Mouse (Mus musculus) left cerebral cortex, postnatal 25 days (tissue): ENCODE measurements around the gene Myo1c. TPM values are rescaled to one million over a fixed set of nuclear protein-coding genes. Genes with fewer than 3 reads are reported as not detected.

Experiments used
- DNase-seq, 2 experiments: peaks; one replicate each; pipeline ENCODE4 v3.0.0; 2022; ENCODE audit warnings: low spot score in 2 of 2, mixed read lengths in 1 of 2
- intact Hi-C: fragments of 180-260 bp; cut with DNase I; formaldehyde crosslinking; loops from one replicate; pipeline ENCODE4 v1.15.1; 2025
- total RNA-seq, 2 experiments: library from RNA; stranded (reverse); gene quantifications; 2 replicates each; pipeline ENCODE4 v1.2.3; 2021

Gene Myo1c
- total RNA-seq, 2 experiments from 2014 or later: 17.4 to 19.0 TPM

DNA sequence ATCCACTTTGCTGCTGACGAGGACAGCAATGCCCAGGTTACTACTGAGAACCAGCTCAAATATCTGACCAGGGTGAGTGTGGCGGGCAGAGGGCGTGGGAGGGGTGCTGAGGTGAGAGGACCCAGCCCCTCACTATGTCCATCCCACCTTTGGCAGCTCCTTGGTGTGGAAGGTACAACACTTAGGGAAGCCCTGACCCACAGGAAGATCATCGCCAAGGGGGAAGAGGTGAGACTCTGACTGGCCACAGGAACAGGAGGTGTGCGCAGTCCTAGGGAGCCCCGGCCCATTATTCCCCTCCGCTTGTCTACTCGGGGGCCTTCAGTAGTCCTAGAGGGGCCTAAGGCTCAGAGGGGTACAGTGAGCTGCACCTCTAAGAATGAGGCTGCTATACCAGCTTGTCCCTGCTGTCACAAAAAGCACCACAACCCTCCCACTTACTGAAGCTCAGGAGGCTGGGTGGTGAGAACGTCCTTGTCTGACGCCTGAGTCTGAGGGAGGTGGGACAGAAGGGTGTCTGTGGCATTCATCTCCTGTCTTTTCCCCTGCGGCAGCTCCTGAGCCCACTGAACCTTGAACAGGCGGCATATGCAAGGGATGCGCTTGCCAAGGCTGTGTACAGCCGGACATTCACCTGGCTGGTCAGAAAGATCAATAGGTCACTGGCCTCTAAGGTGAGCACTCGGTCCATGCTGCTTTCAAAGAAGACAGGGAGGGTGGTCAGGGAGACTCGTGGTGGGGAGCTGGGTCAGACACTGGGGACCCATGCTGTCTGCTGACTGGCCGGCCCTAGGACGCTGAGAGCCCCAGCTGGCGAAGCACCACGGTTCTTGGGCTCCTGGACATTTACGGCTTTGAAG is 10.9 kb downstream of the Myo1c start:
- intact Hi-C loops: no loop called here
- DNase-seq: peak in 1 of 2 experiments; percentile 56

DNA sequence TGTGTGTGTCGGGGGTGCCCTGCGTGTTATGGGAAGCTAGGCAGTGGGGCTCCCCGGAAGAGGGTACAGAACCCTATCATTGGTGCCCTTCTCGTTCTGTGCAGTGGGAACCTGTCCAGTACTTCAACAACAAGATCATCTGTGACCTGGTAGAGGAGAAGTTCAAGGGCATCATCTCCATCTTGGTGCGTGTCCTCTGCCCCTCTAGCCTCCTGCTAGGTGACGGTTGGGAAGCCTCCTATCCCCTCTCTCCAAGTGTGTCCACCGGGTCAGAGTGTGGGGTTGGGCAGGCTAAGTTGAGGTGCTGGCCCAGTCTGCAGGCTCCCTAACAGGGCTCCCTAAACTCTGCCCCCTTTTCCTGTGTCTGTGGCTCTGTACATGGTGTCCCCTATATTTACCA is 11.8 kb downstream of the Myo1c start:
- intact Hi-C loops: no loop called here
- DNase-seq: no peak

DNA sequence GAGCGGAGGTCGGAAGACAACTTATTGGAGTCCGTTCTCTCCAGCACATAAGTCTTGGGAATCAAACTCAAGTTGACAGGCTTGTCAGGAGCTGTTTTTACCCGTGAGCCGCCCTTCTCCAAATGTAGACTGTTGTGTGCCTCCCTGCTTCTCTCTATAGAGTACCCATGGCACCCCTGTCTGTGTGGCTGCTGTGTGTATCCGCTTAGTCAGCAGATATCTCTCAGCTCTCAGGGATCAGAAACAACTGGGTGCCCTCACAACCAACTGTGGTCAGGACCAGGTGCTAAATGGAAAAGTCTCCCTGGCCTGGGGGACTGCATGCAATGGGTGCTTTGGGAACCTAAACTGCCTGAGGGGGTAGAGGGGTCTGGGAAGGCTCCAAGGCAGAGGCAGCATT is 16.0 kb downstream of the Myo1c start:
- intact Hi-C loops: no loop called here
- no peak for DNase-seq

- no peak for DNase-seq
- intact Hi-C loops: no loop called here
Observed at GRCm38 (mm10) chr11:75668621-75669020, 18.3 kb downstream of the Myo1c start.

DNA sequence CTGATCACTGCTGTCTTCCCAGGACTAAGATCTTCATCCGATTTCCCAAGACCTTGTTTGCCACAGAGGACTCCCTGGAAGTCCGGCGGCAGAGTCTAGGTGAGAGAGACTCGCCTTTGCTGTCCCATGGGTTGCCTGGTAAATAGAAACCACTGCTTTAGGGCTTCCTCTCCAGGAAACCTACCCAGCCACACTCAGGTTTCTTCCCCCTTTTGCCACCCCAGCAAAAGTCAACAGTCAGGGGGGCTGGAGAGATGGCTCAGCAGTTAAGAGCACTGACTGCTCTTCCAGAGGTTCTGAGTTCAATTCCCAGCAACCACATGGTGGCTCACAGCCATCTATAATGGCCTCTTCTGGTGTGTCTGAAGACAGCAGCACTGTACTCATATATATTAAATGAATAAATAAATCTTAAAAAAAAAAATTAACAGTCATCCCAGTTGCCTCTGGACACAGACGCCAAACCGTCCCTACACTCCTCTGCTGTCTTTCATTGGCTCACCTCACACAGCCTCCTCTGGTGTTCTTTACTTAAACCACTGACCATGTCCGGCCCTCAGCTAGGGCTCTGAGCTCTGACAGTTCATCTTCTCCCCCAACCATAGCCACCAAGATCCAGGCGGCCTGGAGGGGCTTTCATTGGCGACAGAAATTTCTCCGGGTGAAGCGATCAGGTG is 19.0 kb downstream of the Myo1c start:
- DNase-seq: no peak
- intact Hi-C loops: no loop called here

DNA sequence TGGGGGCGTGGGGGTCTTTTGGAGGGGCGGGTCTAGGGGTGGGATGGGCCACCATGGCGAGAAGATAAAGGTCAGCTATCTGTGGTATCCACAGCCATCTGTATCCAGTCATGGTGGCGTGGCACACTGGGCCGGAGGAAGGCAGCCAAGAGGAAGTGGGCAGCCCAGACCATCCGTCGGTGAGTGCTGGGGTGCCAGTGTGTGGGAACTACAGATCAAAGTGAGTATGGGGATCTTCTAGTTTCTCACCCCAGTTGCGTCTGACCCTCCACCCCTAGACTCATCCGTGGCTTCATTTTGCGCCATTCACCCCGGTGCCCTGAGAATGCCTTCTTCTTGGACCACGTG is 19.5 kb downstream of the Myo1c start:
- intact Hi-C loops: no loop called here
- no peak for DNase-seq

DNA sequence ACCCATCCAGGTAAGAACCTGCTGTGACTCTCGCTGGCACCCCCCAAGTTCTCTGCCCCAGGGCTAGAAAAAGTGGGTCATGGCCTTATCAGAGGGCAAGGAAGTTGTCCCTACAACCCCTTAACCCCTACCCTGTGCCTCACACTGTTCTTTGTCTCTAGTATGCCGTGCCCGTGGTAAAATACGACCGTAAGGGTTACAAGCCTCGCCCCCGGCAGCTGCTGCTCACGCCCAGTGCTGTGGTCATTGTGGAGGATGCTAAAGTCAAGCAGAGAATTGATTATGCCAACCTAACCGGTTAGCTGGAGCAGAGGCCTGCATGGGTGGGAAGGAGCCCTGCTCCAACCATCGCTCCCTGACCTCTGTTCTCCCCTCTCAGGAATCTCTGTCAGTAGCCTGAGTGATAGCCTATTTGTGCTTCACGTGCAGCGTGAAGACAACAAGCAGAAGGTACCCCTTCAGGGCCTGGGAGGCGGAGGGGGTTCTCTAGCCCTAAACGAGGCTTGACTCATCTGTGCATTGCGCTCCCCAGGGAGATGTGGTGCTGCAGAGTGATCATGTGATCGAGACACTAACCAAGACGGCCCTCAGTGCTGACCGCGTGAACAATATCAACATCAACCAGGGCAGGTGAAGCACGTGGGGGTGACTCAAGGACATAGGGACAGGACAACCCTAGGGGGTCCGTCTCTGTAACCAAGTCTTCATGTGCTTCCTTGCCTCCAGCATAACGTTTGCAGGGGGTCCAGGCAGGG is 21.3 kb downstream of the Myo1c start:
- intact Hi-C loops: no loop called here
- no peak for DNase-seq

- intact Hi-C loops: no loop called here
- DNase-seq: no peak
Observed at GRCm38 (mm10) chr11:75673411-75673810, 23.1 kb downstream of the Myo1c start.

DNA sequence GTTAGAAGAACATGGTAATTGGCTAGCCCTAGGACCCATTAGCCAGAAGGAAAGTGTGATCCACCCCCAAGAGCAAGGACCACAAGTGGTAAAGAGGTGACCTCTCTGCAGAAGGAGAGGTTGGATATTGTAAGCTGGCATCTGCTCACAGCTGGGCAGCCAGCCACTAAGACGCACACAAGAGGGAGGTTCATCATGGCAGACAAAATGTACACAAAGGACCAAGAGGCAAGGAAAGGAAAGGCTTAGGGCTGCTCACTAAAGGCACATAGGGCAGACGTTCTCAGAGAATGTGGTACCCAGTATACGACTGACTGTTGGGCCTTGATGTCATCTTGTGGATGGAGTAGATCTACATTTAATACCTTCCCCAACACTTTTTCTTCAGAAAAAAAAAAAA is 24.6 kb downstream of the Myo1c start:
- no peak for DNase-seq
- intact Hi-C loops: no loop called here

DNA sequence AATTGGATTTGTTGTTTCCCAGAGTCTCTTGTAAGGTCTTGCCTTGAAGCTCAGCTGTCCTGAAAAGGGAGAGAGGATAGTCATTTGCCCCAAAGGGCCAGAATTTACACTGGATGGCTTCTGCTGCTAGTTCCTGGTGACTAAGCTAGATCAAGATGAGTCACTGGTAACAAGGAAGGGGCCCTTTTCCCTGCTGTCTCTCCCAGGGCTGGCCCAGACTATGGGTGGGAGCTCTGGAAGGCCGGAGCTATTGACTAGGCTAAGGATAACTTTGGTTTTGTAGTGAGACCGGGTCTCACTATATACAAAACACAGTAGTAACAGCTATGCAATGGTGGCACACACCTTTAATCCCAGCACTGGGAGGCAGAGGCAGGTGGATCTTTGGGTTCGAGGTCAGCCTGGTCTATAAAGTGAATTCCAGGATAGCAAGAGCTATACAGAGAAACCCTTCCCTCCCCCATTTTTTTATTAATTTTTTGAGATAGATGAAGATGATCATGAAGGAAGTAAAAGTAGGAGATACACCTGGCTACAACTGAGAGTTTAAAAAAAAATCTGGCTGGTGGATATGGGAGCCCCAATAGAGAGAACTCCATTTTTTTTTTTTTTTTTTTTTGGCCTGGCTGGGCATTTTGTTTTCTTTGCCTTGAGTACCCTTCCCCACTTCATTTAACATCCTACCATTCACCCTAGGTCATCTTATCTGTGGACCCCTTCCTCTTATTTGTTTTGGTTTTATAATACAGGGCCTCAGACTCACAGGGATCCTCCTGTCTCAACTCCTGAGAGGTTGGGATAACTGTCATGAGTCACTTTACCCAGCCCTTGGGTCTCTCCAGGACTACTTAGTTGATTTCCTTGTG is 27.8 kb downstream of the Myo1c start:
- DNase-seq: no peak
- intact Hi-C loops: loop anchor here (2.0 kb wide), 1 partner anchor 55 kb away; the partner anchor contains the start of gene Ywhae

DNA sequence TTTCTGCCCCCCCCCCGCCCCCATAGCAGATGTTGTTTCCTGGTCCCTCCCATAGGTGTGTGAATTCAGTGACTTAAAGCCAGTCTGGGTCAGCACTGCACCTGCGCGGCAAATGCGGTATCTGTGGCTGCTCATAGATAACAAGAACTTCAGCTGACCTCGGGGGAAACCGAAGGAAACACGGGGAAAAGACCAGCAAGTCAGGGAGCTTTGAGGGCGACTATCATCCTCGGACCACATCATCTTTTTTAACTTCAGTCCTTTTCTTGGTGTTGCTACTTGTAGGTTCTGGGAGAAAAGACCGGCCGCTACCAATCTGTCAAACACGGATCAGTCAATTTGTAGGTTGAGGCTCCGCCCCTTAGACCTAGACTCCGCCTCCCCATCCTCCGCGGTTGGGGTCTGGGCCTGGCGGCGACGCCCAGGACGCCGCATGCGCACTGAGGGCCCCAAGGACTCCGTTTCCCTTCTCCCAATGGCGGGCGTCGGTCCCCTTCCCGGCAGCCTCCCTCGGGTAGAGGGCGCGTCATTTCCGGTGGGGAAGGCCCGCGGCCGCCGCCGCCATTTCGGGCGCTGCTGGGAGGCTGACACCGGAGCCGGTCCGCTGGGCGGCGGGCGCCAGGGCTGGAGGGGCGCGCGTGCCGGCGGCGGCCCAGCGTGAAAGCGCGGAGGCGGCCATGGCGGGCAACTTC is 28.6 kb downstream of the Myo1c start, which contains the start of gene Crk:
Gene Crk, plus strand, starts transcription at position 513 of the 692 bp plus-strand sequence.
- DNase-seq: peak; percentile 96 to 98
- intact Hi-C loops: loop anchor here (1.0 to 2.0 kb wide), 2 partner anchors 48 to 54 kb away; partner anchors contain the start of gene Ywhae

DNA sequence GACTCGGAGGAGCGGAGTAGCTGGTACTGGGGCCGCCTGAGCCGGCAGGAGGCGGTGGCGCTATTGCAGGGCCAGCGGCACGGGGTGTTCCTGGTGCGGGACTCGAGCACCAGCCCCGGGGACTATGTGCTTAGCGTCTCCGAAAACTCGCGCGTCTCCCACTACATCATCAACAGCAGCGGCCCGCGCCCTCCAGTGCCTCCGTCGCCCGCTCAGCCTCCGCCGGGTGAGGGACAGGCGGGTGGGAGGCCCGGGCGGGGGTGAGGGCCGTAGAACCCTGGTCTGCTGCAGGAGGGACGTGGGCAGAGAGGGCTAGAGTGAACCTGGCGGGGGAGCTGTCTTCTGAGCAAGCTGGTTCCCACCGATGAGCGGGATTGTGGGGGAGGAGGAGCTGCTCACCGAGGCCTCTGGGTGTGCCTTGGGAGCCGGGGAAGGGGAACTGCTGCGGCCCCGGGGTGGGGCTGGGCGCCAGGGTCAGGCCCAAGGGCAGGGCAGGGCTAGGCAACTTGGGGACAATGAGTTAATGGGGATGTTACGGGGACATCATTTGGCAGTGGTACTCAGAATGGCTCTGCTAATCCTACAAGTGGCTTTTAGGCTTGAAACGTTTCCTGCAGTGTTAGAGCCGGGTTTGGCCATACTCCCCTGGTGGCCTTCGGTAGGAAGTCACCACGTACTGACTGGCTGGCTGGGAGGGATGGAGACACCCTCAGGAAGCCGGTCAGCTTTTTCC is 29.3 kb downstream of the Myo1c start:
- DNase-seq: peak; percentile 46 to 65
- intact Hi-C loops: loop anchor here (1.0 to 2.0 kb wide), 2 partner anchors 48 to 53 kb away; partner anchors contain the start of gene Ywhae

- no peak for DNase-seq
- intact Hi-C loops: no loop called here
Observed at GRCm38 (mm10) chr11:75684462-75684861, 34.2 kb downstream of the Myo1c start.

GRCm38 (mm10) chr11:75684956-75685355 is 34.7 kb downstream of the Myo1c start:
- intact Hi-C loops: no loop called here
- DNase-seq: no peak

DNA sequence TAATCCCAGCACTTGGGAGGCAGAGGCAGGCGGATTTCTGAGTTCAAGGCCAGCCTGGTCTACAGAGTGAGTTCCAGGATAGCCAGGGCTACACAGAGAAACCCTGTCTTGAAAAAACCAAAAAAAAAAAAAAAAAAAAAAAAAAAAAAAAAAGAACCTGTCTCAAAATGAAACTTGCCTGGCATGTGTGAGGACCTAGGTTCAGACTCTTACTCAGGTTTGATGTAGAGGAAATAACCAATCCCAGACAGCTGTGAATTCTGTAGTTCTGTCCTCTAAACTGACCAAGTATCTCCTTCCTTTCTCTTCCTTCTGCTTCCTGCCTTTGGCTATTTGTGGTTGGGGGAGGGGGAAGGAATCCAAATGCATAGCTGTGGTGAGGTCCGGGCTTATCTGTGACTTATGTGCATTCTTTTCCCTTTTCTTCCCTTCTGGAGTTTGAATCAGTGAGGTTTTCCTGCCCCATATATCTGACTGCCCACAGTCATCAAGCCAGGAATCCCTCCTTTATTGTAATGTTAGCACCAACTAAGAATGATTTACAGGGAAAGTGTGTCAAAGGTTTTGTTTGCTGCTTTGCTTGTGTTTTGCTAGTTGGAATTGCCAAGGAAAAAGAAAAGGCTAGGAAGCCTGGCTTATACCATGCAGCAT is 37.2 kb downstream of the Myo1c start:
- intact Hi-C loops: no loop called here
- no peak for DNase-seq

DNA sequence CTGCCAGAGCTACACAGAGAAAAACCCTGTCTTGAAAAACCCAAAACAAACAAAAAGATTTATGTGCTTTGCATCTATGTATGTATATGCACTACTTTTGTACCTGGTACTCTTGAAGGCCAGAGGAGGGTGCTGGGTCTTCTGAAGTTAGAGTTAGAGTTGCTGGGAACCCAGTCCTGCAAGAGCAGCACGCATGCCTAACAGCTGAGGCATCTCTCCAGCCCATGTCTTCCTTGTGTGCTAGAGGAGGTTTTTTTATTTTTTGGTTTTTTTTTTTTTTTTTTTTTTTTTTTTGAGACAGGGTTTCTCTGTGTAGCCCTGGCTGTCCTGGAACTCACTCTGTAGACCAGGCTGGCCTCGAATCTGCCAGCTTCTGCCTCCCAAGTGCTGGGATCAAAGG is 37.8 kb downstream of the Myo1c start:
- DNase-seq: no peak
- intact Hi-C loops: no loop called here

GRCm38 (mm10) chr11:75689977-75690376 is 39.7 kb downstream of the Myo1c start:
- intact Hi-C loops: no loop called here
- no peak for DNase-seq

- intact Hi-C loops: no loop called here
- no peak for DNase-seq
Observed at GRCm38 (mm10) chr11:75691047-75691446, 40.7 kb downstream of the Myo1c start.
